Mouse (Mus musculus): ENCODE data around the gene Il1rl2.

GRCm38 (mm10) chr1:40380111-40380510 is 55.7 kb downstream of the Il1rl2 start:
- no peak for TF ChIP-seq EP300 (IDR thresholded peaks at IDR 0.05; ENCODE audit: low read depth)
- TF ChIP-seq CTCF (IDR thresholded peaks at IDR 0.05; ENCODE audit: low read depth) = peak; percentile 62

Measured in heart, postnatal 0 days (tissue).